Mouse (Mus musculus) heart, adult 11 months (tissue): Measurements from ENCODE around the gene Ptov1.
"Not testable (repeated sequence)": the region's sequence is repeated elsewhere in the genome, so short reads cannot be mapped to it uniquely, and the experiment has no call there.

Source experiments
- DNase-seq: peaks from one replicate; pipeline ENCODE4 v3.0.0; 2022

Ptov1 gene

DNA sequence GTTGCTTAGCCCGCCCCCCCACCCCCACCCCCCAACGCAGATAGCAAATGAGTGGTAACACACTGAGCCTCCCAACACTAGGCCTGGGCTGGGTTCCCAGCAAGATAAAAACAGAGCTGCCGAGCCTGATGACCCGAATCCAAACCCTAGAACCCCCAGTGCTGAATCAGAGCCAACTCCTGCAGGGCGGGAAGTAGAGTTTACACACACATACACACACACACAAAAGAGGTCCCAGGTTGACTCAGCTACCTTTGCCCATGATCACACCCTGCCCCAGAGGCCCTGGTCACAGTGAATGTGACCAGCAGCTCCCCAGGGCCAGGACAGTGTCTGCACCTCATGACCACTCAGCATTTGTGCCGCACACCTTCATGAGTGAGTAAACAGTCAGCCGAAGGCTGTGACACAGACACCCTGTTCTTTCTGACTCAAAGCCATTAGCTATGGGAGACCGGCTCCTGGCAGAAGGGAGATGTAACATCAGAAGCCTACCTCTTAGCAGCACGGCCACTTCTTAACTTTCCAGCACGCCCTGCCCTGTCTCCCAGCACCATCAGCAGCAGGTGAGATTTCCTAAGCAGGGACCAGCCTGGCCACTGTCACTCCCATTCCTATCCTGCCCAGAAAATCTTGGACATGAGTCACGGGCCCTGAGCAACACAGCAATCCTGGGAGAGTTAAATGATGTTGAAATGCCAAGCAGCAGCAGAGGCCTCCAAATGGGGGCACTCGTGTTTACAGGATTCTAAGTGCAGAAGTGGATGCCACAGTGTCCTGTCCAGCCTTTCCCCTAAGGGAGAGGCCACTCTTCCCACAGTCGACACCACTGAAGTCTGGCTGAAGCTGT, 18.9 kb upstream of the Ptov1 start:
- DNase-seq = no peak

DNA sequence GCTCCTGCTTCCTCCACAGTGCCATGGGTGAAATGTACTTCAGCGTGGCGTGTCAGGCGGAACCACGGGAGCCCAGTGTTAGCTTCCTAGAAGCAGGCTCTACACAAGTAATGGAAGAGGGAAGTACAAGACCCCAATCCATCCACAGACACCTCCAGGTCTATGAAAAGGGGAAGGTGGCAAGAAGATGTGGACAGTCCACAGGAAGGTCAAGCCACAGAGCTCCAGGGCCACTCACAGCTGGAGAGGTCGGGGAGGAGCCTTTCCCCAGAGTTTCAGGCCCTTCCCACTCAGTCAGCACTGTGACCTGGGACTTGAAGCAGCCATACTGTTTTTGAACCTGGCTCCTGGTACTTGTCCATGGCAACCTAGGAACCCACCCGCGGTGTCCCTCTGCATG, 17.4 kb upstream of the Ptov1 start:
- DNase-seq = peak; percentile 93

DNA sequence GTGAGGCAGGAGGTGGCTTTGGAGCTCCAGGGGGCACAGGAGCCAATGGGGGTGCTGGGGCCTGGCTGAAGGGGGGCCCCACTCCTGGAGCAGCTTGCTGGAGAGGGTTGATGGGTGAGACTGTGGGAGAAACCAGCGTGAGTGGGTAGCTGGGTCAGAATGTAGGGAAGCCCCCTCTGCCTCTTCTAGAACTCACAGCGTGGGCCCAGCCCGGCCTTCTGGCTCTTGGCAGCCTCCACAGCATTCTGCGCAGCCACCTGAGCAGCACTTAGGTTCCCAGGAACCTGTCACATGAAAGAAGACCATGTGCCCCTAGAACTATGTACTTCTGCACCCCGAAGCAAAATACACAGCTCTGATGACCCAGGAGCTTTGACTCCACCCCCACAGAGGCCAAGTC, 15.0 kb upstream of the Ptov1 start:
- no peak for DNase-seq

DNA sequence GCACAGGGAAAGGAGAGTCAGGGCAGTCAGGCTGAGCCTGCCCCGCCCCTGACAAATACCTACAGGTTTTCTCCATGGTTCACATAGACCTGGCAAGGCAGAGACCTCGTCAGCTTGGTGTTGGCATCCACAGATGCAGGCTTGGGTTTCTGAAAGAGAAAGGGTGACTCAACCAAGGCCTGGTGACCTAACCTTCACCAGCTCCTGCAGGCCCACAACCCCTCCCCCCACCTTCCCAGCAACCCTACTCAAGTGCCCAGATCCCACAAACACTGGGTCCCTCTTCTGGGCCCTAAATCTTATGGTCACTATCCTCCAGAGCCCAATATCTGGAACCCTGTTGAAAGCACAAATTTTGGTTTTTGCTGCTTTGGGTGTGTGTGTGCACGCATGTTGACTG, 13.4 kb upstream of the Ptov1 start:
- no peak for DNase-seq

DNA sequence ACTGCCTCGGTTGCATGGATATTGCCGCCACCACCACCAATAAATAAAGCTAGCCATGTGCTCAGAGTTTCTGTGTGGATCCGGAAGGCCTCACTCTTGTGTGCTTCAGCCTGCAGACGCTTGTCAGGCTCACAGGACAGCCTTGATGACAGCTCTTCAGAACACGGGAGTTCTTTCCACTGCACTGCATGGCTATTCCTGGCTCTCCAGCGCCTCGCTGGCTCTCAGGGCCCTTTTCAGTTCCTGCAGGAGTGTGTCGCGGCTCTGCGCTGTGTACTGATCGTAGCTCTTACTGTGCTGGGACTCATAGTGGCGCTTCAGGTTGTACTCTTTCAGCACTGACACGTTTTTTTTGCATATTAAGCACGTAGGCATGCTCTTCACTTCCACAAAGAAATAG, 8.2 kb upstream of the Ptov1 start:
- peak; percentile 96 for DNase-seq

DNA sequence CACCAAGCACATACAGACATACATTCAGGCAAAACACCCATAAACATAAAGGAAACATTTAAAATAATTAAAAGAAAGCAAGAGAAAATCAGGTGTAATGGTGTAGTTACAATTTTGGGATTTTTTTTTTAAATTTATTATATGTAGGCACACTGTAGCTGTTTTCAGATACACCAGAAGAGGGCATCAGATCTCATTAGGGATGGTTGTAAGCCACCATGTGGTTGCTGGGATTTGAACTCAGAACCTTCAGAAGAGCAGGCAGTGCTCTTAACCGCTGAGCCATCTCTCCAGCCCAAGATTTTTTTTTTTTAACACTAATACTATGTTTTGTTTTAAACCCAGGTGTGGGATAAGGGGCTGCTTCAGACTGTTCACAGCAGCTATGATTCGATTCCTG, 2.2 kb upstream of the Ptov1 start:
- not testable (repeated sequence) for DNase-seq

DNA sequence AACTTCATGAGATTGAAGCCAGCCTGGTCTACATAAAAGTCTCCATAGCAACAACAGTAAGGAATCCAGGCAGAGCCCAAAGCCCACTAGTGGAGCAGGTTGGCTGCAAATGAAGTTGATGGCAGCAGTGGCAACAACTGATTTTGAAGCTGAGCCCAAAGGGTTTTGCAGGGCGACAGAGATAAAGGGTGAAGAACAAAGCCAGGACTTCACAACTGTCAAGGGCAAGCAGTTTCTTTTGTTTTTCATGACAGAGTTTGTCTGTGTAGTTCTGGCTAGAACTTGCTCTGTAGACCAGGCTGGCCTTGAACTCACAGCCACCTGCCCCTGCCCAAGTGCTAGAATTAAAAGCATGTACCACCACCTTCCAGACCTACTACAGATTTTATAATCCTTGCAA, 1.6 kb upstream of the Ptov1 start:
- DNase-seq = no peak

DNA sequence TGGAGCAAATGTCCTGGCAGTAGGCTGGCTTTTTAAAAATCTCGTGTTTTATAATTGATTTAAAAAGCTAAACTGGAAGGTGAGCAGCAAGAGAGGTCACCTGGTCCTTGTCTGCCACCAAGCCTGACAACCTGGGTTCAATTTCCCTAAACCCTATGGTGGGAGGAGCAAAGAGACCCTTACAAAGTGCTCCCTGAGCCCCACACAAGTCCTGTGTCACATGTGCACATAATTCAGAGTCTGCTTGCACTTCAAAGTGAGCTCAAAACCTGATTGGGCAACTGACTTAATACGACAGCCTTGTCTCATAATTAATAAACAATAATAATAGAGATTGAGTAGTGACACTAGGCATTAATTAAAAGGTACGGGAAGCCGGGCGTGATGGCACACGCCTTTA, 1.0 kb upstream of the Ptov1 start:
- no peak for DNase-seq

DNA sequence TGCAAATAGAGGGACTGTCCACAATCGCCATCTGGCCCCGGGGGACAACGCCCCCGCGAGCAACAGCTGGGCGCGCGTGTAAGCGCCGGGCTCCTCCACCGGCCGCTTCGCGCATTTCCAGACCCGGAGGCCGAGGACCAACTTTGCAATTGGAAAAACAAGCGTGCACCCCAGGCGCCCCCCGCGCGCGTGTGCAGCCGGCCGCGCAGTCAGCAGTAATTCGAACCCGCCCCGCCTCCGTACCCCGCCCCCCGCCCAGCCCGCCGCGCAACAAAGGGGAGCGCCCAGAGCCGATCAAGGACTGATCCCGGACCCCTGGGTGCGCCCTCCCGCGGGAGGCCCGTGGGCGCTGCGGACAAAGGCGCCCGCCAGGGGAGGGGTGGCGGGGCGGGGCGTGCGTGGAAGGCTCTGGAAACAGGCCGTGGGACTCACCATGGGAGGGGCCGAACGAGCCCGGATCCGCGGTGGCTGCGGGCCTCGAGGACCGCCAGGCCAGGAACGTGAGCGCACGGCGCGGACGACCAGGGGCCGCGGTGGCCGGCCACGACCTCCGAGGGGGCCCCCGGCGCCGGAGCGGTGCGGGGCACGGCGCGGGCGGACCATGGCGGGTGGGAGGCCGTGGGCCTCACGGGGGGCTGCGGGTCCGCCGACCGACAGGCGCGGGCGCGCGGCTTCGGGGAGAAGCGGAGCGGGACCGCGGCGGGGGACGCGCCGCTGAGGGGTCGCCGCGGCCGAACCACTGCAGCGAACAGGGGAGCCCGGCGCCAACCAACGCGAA, 480 bp downstream of the Ptov1 start:
- peak; percentile 99 for DNase-seq

DNA sequence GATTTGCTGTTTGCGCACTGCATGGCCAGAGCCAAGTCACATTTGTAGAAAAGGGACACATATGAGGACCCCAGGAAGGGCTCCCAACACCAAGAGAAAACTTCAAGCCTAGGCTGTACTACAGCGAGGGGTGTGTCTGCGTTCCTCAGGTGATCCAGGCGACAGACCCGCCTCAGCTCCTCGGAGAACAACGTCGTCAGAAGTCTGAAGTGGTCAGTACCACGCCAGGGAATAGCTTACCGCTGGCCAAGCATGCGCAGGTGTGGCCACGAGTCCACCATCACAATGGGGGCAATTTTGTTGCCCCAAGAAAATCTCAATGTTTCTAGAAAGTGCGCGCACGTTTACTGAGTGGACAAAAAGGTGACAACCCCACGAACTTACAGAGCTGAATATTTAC, 1.1 kb downstream of the Ptov1 start:
- peak; percentile 94 for DNase-seq

DNA sequence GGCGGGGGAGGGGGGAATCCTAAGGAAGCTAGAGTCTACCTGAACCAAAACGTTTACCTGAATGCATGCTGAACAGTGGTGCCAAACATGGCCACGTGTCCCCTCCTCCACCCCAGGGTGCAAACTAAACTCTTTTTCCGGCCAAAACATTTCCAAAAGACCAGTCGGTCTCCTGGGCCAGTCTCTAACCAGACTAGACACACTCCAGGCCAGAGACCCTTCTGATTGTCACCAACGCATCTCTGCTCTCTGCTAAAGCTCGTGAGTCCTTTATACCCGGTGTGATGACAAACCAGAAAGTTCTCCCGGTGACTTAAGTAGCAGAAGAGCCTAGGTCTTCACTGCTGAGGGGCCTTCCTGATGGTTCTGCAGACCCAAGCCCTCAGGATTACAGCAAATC, 1.8 kb downstream of the Ptov1 start:
- no peak for DNase-seq

DNA sequence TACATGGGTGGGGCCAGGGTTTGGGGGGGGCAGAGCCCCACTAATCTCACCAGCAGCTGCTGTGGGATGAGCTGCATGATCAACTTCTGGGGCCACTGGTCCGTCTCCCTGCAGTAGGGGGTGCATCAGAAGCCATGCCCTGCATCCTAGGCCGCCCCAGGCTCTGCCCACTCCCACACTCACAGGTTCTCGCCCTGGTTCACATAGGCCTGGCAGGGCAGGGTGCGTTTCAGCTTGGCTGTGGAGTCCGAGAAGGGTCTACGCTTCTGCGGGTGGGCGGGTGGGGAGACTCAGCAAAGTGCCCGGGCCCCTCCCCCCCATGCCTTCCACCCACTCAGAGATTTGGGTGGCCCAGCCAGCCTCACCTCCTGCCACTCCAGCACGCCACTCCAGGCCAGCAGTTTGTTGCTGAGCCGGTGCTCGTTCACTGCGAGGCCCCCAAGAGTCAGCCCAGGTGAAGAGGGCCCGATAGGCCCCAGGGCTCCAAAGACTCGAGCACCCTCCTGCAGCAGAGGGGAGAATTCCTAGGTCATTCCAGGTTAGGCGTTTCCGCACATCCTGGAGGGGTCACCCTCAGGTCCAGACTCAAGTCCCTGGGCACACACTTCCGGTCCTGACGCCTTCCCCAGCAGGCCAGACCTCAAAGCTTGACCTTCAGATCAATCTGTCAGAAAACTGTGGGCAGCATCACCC, 2.4 kb downstream of the Ptov1 start:
- peak; percentile 95 for DNase-seq

DNA sequence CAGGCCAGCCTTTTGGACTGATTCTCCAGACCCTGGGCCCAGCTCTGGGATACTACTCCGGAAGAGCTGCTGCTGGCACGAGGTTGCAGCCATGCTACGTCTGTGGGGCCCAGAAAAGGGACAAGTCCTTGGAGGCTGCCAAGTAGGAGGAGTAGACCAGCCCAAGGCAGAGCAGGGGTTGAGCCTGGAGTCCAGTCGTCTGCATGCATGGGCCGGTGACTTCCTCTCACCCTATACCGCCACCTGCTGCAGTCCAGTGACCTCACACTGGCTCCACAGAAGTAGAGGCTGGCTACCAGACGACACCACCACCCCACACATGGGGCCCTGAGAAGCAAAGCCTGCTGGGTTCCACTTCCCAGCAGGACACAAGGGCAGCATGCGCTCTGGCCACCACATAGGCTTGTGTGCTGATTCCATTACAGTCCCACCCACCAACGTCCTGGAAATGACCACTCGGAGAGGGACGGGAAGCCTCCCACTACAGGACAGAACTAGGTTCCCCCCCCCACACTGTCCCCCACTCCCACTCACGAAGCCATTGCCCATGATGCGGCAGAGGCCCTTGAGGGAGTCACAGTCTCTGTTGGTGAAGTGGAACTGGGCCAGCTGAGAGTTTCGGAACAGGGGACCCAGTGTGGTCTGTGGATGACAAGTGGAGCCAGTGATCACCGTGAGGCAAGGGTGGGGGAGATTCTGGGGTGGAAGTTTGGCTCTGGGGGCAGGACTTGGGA, 3.1 kb downstream of the Ptov1 start:
- DNase-seq = peak; percentile 99

DNA sequence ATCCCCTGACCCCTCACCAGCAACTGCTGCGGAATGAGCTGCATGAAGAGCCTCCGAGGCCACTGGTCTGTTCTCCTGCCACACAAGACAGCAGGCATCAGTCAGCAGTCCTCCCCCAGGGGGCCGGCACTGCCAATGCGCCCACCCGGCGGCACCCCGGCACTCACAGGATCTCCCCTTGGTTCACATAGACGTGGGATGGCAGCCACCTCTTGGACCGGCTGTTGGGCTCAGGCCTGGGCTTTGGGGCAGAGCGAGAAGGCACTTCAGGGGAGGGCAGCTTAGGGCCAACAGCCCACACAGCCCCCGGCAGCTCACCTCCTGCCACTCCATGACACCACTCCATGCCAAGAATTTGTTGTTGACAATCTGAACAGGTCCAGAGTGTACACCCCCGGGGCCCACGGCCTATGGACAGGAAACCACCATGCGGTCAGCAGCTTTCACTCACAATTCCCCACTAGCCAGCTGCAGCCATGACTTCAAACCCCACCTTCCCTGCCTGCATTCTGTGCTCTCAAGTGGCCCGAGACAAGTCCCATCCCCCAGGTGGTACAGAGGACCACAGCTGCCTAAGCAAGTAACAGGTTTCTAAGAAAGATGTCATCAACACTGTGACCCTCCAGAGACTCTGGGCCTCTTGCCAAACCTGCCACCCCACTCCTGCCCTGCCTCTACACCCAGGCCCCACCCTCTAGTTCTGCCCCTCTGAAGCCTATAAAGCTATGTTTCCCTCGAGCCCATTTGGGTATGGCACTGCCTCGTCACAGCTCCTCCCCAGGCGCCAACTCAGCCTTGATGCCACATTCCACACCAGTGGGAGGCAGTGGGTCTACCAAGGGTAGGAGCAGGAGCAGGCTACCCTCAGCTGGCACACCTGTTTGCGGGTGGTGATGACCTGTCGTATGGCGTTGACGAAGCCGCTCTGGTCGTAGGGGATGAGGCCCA, 4.7 kb downstream of the Ptov1 start:
- DNase-seq = peak; percentile 95

DNA sequence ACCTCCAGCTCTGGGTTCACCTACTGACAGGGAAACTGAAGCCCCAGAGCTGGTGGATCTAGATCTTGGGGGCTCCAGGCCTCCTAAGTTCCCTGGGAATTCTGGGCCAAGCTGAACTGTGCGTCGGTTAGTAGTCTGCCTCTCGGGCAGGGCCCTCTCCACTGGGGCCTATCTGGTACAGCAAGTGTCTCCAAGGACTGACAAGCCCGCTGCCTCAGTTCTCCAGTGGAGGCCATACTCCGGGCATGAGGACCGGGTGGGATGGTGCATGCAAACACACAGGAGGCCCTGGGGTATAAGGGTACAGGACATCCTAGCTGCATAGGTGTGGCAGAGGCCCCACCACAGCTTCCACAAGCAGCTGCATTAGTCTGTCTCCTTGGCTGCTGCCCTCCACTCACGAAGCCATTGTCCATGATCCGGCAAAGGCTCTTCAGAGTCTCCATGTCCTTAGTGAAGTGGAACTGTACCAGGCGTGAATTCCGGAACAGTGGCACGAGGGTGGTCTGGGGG, 5.5 kb downstream of the Ptov1 start:
- DNase-seq = peak; percentile 94

DNA sequence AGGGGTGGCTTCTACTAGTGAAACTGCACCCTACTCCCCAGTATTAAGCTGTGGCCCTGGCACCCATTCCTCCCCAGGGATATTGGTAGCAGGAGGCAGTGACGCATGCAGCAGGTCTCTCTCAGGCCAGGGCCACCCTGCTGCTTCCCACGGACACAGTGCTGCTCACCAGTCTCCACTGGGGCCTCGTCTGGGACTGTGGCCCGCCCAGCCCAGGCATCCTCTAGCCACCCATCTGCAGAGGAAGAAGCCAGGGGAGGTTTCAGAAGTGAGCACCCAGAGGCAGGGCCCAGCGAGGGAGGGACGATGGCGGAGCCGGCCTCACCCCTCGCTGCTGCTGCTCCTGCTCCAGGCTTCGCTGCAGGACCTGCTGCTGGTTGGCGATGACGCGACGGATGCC, 6.4 kb downstream of the Ptov1 start:
- DNase-seq = no peak

DNA sequence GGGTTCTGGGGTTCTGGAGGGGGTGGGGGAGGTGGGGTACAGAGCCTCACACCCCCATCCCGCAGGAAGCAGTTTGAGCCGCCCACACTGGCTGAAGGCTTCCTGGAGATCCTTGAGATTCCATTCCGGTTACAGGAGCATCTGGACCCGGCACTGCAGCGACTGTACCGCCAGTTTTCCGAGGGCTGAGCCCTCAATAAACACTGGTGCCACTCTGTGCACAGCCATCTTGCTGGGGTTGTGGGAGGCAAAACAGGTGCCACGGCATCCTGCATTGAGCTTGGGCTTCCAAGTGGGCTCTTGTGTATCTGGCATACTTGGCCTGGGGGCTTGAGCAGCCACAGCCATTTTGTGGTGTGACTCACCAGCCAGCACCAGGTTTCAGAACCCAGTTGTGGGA, 7.2 kb downstream of the Ptov1 start:
- DNase-seq = no peak

DNA sequence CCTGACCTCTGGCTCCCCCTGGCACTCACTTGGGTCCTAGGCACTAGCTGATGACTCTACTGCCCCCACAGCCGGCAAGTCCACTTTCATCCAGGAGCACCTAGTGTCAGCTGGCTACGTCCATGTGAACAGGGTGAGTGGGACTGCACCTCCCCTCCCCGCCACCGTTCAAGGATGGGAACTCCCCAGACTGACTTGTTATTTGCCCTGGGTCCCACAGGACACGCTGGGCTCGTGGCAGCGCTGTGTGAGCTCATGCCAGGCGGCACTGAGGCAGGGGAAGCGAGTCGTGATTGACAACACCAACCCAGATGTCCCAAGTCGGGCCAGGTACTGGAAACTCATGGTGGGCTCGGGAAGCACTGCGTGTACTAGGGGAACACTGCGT, 8.2 kb downstream of the Ptov1 start:
- no peak for DNase-seq

DNA sequence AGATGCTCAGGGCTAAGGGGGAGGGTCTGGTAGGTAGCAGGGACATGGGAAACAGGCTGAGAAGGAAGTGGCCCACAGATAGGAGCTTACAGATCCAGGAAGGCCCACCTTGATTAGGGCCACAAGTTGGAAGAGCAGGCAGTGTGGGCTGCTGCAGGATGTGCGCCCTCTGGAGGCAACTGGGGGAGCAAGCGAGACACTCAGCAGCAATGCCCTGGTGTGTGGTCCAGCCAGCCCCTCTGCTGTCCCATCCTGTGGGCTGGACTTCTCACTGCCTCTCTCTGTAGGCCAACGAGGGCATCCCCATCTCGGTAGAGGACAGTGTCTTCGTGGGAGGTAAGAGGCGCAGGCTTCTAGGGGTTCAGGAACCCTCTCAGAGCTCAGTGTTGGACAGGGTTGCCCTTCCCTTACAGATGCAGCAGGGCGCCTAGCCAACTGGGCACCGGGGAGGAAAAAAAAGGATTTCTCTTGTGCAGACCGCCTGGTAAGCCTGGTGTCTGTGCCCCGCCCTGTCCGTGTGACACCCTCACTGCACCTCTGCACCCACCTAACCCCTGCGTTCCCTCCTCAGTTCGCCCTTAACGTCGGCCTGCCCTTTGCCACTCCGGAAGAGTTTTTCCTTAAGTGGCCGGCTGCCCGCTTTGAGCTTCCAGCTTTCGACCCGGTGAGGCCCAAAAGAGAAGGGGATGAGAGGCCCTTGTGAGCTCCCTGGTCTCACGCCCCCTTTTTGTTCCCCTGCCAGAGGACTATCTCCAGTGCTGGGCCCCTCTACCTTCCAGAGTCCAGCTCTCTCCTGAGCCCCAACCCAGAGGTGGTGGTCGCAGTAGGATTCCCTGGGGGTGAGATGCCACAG, 8.8 kb downstream of the Ptov1 start:
- DNase-seq = peak; percentile 96

DNA sequence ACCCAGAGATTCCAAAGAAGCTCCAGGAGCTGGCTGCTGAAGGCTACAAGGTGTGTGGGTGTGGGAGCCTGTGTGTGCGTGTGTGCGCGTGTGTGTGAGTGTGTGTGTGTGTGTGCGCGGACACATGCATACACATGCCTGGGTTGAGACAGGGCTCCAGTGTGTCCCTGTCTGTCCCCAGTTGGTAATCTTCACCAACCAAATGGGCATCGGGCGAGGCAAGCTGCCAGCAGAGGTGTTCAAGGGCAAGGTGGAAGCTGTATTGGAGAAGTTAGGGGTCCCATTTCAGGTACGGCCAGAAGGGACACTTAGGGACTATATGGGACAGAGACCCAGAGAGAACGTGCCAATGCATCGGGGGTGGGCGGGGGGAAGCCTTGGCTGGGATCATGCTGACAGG, 9.7 kb downstream of the Ptov1 start:
- DNase-seq = no peak

DNA sequence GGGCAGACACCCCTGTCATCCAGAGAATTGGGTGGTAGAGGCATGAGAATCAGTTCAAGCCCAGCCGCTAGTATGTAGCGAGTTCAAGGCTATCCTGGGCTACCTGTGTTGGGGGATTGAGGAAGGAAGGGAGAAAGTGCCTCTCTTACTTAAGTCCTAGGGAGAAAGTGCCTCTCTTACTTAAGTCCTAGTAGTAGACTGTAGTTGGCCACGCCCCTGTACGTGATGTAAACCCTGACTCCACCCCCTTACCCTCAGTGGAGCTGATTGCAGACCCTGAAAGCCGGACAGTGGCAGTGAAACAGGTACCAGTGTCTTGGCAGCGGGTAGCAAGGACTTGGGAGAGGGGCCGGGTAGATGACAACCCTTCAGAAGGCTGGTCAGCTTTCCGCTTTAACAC, 11.7 kb downstream of the Ptov1 start:
- DNase-seq = peak; percentile 96
